Mouse (Mus musculus) intestine, embryonic 15.5 days (tissue): Measurements from ENCODE around the gene Rab26. TPM values are rescaled to one million over a fixed set of nuclear protein-coding genes. Genes with fewer than 3 reads are reported as not detected.

ENCODE experiments used
- ATAC-seq: fragments of 200-750 bp; cut with Nextera tagmentation; 2 replicates; pipeline ENCODE4 v1.8.0; 2017; ENCODE audit warnings: moderate TSS enrichment, moderate library complexity
- H3K27ac ChIP-seq: fragments of 300-500 bp; sonication (generic); 2 replicates; pipeline ENCODE4 v1.5.1; 2015; ENCODE audit warnings: mild to moderate bottlenecking, inconsistent platforms
- H3K27me3 ChIP-seq: fragments of 300-500 bp; sonication (generic); replicated peaks from 2 replicates; pipeline ENCODE4 v1.6.1; 2015; ENCODE audit warnings: inconsistent platforms
- H3K36me3 ChIP-seq: fragments of 300-500 bp; sonication (generic); 2 replicates; pipeline ENCODE4 v1.6.1; 2015; ENCODE audit warnings: inconsistent platforms
- H3K4me1 ChIP-seq: fragments of 300-500 bp; sonication (generic); replicated peaks from 2 replicates; pipeline ENCODE4 v1.6.1; 2015; ENCODE audit warnings: inconsistent platforms
- H3K4me2 ChIP-seq: fragments of 300-500 bp; sonication (generic); replicated peaks from 2 replicates; pipeline ENCODE4 v1.6.1; 2015; ENCODE audit warnings: mild to moderate bottlenecking, inconsistent platforms
- H3K4me3 ChIP-seq: fragments of 300-500 bp; sonication (generic); replicated peaks from 2 replicates; pipeline ENCODE4 v1.5.1; 2015; ENCODE audit warnings: inconsistent platforms
- H3K9ac ChIP-seq: fragments of 300-500 bp; sonication (generic); 2 replicates; pipeline ENCODE4 v1.6.1; 2015; ENCODE audit warnings: inconsistent platforms
- H3K9me3 ChIP-seq: fragments of 300-500 bp; sonication (generic); 2 replicates; pipeline ENCODE4 v1.6.1; 2016; ENCODE audit warnings: inconsistent platforms
- WGBS: fragments of 180-500 bp; shearing (Covaris S2); methylation state at CpG from one replicate; pipeline ENCODE4 v1.1.7; 2015; 5-methylcytosine and 5-hydroxymethylcytosine counted together
- polyA plus RNA-seq: library from polyadenylated mRNA; unstranded; fragments of >200 nt; fragmentation: Nextera tagmentation; extraction: Ambion mirVana; gene quantifications from 2 replicates; pipeline ENCODE4 v1.2.1, GENCODE M21; 2015

Rab26 gene
- polyA plus RNA-seq, result 5.2 and 8.7 TPM in 2 replicates

- Histone ChIP-seq H3K9ac (peak within 1 kb of the TSS; percentile 37), H3K4me2 (peak within 1 kb of the TSS; percentile 88), H3K9me3 (no peaks in the 10 kb centered on the region), H3K27ac (peak within 1 kb of the TSS; percentile 27; the same call in 1 of the 2 replicates), H3K4me3 (peak within 1 kb of the TSS; percentile 39), H3K4me1 (peaks cover 36% of the 10 kb centered on the region), H3K27me3 (no peaks in the 10 kb centered on the region), H3K36me3 (no peaks in the 10 kb centered on the region)
- WGBS, result 81% methylated on average over 8 of the region's 8 CpGs
- ATAC-seq, result no peak
These were observed at the start of gene Rab26 for GRCm38 (mm10) chr17:24534160-24534718. TSS of gene Rab26 (minus strand) at chr17:24534210.

- H3K9ac ChIP-seq, result no peak overlapping the region
- H3K9me3 ChIP-seq, result no peaks in the 10 kb centered on the region
- 97% methylated on average over 2 of the region's 2 CpGs for WGBS
- H3K4me3 ChIP-seq, result no peak overlapping the region
- no peaks in the 10 kb centered on the region for H3K27me3 ChIP-seq
- H3K4me1 ChIP-seq, result no peaks in the 10 kb centered on the region
- peaks cover 46% of the 10 kb centered on the region for H3K36me3 ChIP-seq
- no peak overlapping the region for H3K27ac ChIP-seq
- no peak overlapping the region for H3K4me2 ChIP-seq
- ATAC-seq, result no peak
These were observed 46.3 kb upstream of the Rab26 start for GRCm38 (mm10) chr17:24580287-24580686.

- no peak overlapping the region for H3K4me3 ChIP-seq
- no peaks in the 10 kb centered on the region for H3K9me3 ChIP-seq
- H3K9ac ChIP-seq, result no peak overlapping the region
- no peaks in the 10 kb centered on the region for H3K27me3 ChIP-seq
- WGBS, result 97% methylated on average over 3 of the region's 3 CpGs
- no peaks in the 10 kb centered on the region for H3K4me1 ChIP-seq
- no peak overlapping the region for H3K4me2 ChIP-seq
- H3K27ac ChIP-seq, result no peak overlapping the region
- peaks cover 46% of the 10 kb centered on the region for H3K36me3 ChIP-seq
- no peak for ATAC-seq
These were observed 45.5 kb upstream of the Rab26 start for GRCm38 (mm10) chr17:24579532-24579931.

GRCm38 (mm10) chr17:24573811-24574210 is 39.8 kb upstream of the Rab26 start:
- H3K36me3 ChIP-seq, result peaks cover 38% of the 10 kb centered on the region
- WGBS, result 91% methylated on average over 9 of the region's 9 CpGs
- H3K27me3 ChIP-seq, result no peaks in the 10 kb centered on the region
- H3K9me3 ChIP-seq, result no peaks in the 10 kb centered on the region
- no peak overlapping the region for H3K9ac ChIP-seq
- no peak for ATAC-seq
- no peak overlapping the region for H3K4me3 ChIP-seq
- no peaks in the 10 kb centered on the region for H3K4me1 ChIP-seq
- H3K27ac ChIP-seq, result no peak overlapping the region
- no peak overlapping the region for H3K4me2 ChIP-seq

GRCm38 (mm10) chr17:24572651-24573245 is 38.7 kb upstream of the Rab26 start:
- Histone ChIP-seq H3K27me3 (no peaks in the 10 kb centered on the region), H3K9ac (no peak overlapping the region), H3K4me1 (no peaks in the 10 kb centered on the region), H3K9me3 (no peaks in the 10 kb centered on the region), H3K4me2 (no peak overlapping the region), H3K4me3 (no peak overlapping the region), H3K36me3 (peaks cover 33% of the 10 kb centered on the region), H3K27ac (no peak overlapping the region)
- no peak for ATAC-seq
- 93% methylated on average over 12 of the region's 12 CpGs for WGBS

- Histone ChIP-seq H3K4me2 (no peak overlapping the region), H3K4me1 (peaks cover 14% of the 10 kb centered on the region), H3K9ac (no peak overlapping the region), H3K36me3 (peaks cover 34% of the 10 kb centered on the region), H3K27ac (no peak overlapping the region), H3K4me3 (no peak overlapping the region), H3K9me3 (no peaks in the 10 kb centered on the region), H3K27me3 (no peaks in the 10 kb centered on the region)
- WGBS, result 90% methylated on average over 4 of the region's 4 CpGs
- no peak for ATAC-seq
These were observed 35.8 kb upstream of the Rab26 start for GRCm38 (mm10) chr17:24569837-24570236.

- WGBS, result 60% methylated on average over 8 of the region's 8 CpGs
- peaks cover 14% of the 10 kb centered on the region for H3K4me1 ChIP-seq
- H3K36me3 ChIP-seq, result peaks cover 23% of the 10 kb centered on the region; the same call in 1 of the 2 replicates
- H3K9me3 ChIP-seq, result no peaks in the 10 kb centered on the region
- 0 out of 2 replicates have a peak overlapping the region, but pooled peaks have one; percentile 10 for H3K9ac ChIP-seq
- H3K4me3 ChIP-seq, result no peak overlapping the region
- H3K27ac ChIP-seq, result peak overlapping the region; percentile 51
- no peaks in the 10 kb centered on the region for H3K27me3 ChIP-seq
- H3K4me2 ChIP-seq, result no peak overlapping the region
- ATAC-seq, result peak; percentile 85
These were observed 33.2 kb upstream of the Rab26 start for GRCm38 (mm10) chr17:24567034-24567779.

- Histone ChIP-seq H3K27ac (no peak overlapping the region), H3K4me3 (no peak overlapping the region), H3K4me2 (no peak overlapping the region), H3K9me3 (no peaks in the 10 kb centered on the region), H3K4me1 (peaks cover 14% of the 10 kb centered on the region), H3K27me3 (no peaks in the 10 kb centered on the region), H3K36me3 (peaks cover 22% of the 10 kb centered on the region; the same call in 1 of the 2 replicates), H3K9ac (no peak overlapping the region)
- WGBS, result 79% methylated on average over 3 of the region's 3 CpGs
- ATAC-seq, result 0 out of 2 replicates have a peak, but pooled peaks have one; percentile 31
These were observed 31.8 kb upstream of the Rab26 start for GRCm38 (mm10) chr17:24565792-24566191.

GRCm38 (mm10) chr17:24565092-24565491 is 31.1 kb upstream of the Rab26 start:
- no peaks in the 10 kb centered on the region for H3K27me3 ChIP-seq
- no peak overlapping the region for H3K4me3 ChIP-seq
- H3K27ac ChIP-seq, result no peak overlapping the region
- H3K36me3 ChIP-seq, result peaks cover 19% of the 10 kb centered on the region; the same call in 1 of the 2 replicates
- 85% methylated on average over 3 of the region's 3 CpGs for WGBS
- no peak for ATAC-seq
- H3K9ac ChIP-seq, result no peak overlapping the region
- H3K4me1 ChIP-seq, result peaks cover 14% of the 10 kb centered on the region
- no peaks in the 10 kb centered on the region for H3K9me3 ChIP-seq
- H3K4me2 ChIP-seq, result no peak overlapping the region

GRCm38 (mm10) chr17:24564422-24564821 is 30.4 kb upstream of the Rab26 start:
- Histone ChIP-seq H3K36me3 (peaks cover 13% of the 10 kb centered on the region; the same call in 1 of the 2 replicates), H3K9ac (no peak overlapping the region), H3K4me1 (peaks cover 16% of the 10 kb centered on the region), H3K4me2 (no peak overlapping the region), H3K4me3 (no peak overlapping the region), H3K9me3 (no peaks in the 10 kb centered on the region), H3K27me3 (no peaks in the 10 kb centered on the region), H3K27ac (no peak overlapping the region)
- 92% methylated on average over 4 of the region's 4 CpGs for WGBS
- ATAC-seq, result no peak

- no peak overlapping the region for H3K9ac ChIP-seq
- H3K9me3 ChIP-seq, result no peaks in the 10 kb centered on the region
- WGBS, result 78% methylated on average over 5 of the region's 5 CpGs
- H3K4me3 ChIP-seq, result no peak overlapping the region
- peaks cover 6% of the 10 kb centered on the region; the same call in 1 of the 2 replicates for H3K36me3 ChIP-seq
- no peak for ATAC-seq
- H3K27ac ChIP-seq, result no peak overlapping the region
- H3K27me3 ChIP-seq, result no peaks in the 10 kb centered on the region
- no peak overlapping the region for H3K4me2 ChIP-seq
- H3K4me1 ChIP-seq, result peaks cover 24% of the 10 kb centered on the region
These were observed 29.6 kb upstream of the Rab26 start for GRCm38 (mm10) chr17:24563638-24564037.

- 88% methylated on average over 2 of the region's 2 CpGs for WGBS
- no peak overlapping the region for H3K9ac ChIP-seq
- H3K4me3 ChIP-seq, result no peak overlapping the region
- H3K4me2 ChIP-seq, result no peak overlapping the region
- no peaks in the 10 kb centered on the region for H3K9me3 ChIP-seq
- H3K27ac ChIP-seq, result no peak overlapping the region
- ATAC-seq, result no peak
- H3K27me3 ChIP-seq, result no peaks in the 10 kb centered on the region
- H3K36me3 ChIP-seq, result peaks cover 3% of the 10 kb centered on the region; the same call in 1 of the 2 replicates
- peaks cover 28% of the 10 kb centered on the region for H3K4me1 ChIP-seq
These were observed 27.6 kb upstream of the Rab26 start for GRCm38 (mm10) chr17:24561592-24561991.
